Mouse (Mus musculus) kidney, adult 18-20 months (tissue): ENCODE measurements at regions not wholly inside any gene's neighbourhood (a gene's known extent, or its start where the extent isn't known, plus 50 kb on each side); places are given as distances from the start of the nearest gene placed in this dataset.

Experiments
- DNase-seq: peaks from one replicate; pipeline ENCODE4 v3.0.0; 2021

DNA sequence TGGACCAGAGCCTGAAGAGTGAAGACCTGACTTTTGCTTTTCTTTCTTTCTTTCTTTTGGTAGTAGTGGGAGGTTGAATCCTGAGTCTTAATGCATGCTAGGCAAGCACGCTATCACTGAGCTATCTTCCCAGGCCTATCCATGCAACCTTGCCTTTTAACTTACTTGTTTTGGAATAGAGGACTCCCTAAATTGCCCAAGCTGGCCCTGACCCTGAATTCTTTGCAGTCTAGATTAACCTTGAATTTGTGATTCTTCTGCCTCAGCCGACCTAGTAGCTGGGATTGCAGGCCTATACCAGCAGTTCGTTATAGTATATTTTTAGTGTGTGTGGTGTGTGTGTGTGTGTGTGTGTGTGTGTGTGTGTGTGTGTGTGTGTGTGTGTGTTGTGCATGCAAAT is 183.1 kb downstream of the Gm12728 start:
- DNase-seq = no peak

DNA sequence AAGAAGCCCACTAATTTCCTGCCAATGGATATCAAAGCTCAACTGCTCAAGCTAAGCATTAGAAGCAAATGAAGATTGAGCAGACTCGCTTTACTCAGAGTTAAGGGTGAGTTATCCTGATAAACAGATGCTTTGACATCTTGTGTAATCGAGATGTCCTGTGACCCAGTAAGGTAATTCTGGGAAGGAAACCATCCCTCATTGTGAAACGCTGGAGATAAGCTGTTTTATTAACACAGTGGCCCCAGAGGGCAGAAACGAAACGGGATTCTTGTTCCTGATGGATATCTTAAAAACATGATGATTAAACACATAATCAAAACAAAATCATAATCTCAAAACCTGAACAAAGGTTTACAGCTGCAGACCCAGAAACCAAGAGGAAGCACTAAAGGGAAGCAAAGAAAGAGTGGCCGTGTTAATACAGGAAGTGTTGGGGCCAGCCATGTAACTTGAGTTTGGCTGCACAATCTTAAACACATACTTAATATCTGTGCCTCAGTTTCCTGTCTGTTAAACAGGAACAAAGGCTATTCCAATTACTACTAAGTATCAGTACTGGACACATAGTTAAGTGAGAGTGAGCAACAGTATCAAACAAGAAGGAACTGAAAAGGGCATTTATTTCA is 184.2 kb downstream of the Gm12728 start:
- DNase-seq = no peak

GRCm38 (mm10) chr4:105974948-105975347 is 185.3 kb downstream of the Gm12728 start:
- DNase-seq = no peak

GRCm38 (mm10) chr4:105979048-105979447 is 189.4 kb downstream of the Gm12728 start:
- DNase-seq = no peak

- no peak for DNase-seq
These were observed 193.3 kb downstream of the Gm12728 start for GRCm38 (mm10) chr4:105983018-105983417.

GRCm38 (mm10) chr4:105987963-105988602 is 198.4 kb downstream of the Gm12728 start:
- no peak for DNase-seq

GRCm38 (mm10) chr4:105992581-105993127 is 203.0 kb downstream of the Gm12728 start:
- no peak for DNase-seq

DNA sequence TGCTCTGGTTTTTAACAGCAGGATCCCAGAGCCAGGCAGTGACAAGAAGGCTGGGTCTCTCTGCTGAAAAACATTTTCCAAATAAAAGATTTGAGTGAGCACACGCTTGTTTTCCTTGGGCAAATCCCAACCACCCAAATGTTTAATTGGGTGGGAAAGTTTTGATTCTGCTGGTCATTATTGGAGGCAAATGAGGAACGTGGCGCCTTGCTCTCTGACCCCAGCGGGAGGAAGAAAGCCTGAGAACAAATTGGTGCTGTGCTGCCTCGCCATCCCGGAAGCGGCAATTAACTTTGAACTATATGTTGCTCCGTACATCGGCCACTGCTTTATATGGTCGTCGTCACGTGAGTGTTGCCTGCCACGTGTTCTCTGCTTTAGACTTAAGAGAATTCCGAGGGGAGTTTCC is 204.7 kb downstream of the Gm12728 start:
- DNase-seq = no peak

GRCm38 (mm10) chr4:105996060-105996459 is 206.4 kb downstream of the Gm12728 start:
- no peak for DNase-seq

- no peak for DNase-seq
These were observed 207.4 kb downstream of the Gm12728 start for GRCm38 (mm10) chr4:105996893-105997630.

- no peak for DNase-seq
These were observed 212.8 kb downstream of the Gm12728 start for GRCm38 (mm10) chr4:106002516-106002915.

- no peak for DNase-seq
These were observed 216.3 kb downstream of the Gm12728 start for GRCm38 (mm10) chr4:106005936-106006335.

GRCm38 (mm10) chr4:106007334-106008190 is 217.9 kb downstream of the Gm12728 start:
- no peak for DNase-seq

- peak; percentile 25 for DNase-seq
These were observed 227.5 kb downstream of the Gm12728 start for GRCm38 (mm10) chr4:106017065-106017646.

DNA sequence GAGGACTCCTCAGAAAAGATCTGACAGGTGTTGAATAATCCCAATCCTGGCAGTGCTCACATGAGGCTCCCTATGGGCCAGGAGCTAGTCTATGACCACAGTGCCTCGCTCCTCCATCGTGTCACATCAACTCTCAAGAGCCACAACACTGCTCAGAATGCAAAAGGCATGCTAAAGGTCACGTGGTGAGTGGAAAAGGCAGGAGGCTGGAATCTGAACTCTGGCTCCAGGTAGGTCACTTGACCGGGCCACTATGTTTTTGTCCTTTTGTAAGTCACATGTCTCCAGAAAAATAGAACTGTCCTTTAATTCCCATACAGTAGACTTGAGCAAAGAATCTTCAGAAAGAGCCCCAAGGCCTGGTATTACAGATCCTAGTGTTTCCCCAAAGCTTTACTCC is 229.3 kb downstream of the Gm12728 start:
- no peak for DNase-seq

DNA sequence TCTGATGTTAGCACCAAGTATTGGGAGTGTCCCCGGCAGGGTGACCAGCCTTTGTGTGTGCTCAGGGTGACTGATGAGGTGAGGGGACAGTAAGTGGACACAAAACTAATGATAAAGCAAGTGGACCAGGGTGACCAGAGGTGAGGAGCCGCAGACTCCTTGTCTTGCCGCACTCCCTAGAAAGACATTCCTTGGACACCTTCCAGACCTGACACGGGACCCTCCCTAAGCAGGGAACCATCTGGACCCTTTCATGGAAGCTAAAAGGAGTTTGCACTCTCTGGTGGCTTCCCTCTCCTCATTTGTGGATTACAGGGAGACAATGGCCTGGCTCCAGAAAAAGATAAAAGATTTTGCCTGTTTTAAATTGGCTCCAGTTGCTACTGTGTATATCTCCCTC is 230.7 kb downstream of the Gm12728 start:
- no peak for DNase-seq

DNA sequence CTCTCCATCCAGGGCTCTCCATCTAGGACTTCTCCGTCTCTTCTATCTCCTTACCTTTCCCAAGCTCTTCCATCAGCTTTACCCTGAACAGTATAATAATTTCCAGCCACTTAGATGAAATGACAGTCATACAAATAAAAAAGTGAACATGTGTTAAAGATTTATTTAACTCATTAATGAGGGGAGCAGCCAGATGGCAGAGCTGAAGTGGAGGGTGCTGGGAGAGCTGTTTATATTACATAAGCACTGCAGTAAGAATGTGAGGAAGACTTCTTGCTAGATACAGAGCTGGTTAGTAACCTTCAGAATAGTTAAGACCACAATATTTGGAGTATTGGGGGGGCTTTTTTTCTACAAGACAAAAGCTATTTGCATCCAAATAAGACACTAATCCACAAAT is 234.9 kb downstream of the Gm12728 start:
- DNase-seq = no peak

DNA sequence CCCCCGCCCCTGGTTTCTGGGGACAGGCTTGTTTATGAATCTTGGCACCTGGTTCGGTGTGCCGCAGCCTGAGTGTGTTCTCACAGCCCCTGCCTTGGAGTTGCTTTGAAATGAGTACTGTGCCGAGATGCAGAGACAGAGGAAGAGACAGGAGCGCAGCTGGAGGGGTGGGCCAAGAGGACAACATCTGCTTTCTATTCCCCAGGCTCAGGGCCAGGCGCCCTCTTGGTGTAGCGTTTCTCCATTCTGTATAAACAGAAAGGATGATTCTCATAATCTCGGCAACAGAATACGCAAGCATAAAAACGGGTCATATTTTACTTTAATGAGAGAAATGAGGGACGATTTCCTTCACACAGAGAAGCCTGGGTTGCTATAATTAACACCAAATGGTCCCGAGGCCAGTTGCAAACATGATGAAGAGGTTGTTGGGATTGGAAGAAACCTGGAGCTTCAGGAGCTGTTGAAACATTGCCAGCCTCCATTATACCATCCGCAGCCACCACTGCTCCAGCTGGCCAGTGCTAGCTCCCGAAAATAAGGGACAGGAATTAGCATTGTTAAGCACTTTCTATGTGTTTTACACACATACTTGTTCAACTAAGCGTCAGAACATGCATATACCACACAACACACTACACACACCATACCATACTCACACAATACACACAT is 236.4 kb downstream of the Gm12728 start:
- no peak for DNase-seq

DNA sequence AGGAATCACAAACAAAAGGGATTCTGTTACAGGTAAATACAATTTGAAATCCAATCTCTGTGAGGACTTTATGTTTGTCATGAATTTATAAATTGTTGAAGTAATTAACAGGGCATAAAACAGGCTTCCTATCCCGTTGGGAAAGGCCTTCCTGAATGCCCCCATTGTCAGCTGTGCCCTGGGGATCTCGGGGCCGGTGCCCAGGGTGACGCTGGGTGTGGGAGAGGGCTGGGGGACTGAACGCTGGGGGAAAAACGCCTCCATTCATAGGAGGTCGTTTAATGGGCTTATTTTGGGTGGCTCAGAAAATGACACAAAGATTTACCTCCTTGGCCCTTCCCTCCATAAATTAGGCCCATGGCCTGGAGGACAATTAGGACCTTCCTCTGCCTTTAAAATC is 250.7 kb downstream of the Gm12728 start:
- no peak for DNase-seq

DNA sequence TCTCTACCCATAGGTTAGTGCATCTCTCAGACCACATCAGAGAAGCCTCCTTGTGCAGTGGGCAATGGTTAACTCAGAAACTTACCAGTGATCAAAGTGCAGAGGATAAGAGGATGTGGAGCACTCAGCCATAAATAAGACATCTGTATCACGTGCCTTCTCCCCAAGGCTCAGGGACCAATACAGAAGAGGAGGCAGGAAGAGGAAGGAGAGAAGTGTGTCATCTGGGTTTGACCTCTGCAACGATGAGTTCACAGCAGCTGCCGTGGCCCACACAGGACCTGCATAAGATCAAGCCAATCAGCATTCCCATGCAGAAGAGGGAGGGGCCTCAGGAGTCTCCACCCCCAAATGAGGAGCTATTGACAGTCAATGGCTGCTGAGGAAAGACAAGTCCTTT is 252.8 kb downstream of the Gm12728 start:
- DNase-seq = peak; percentile 29

- DNase-seq = no peak
These were observed 254.0 kb downstream of the Gm12728 start for GRCm38 (mm10) chr4:106043661-106044060.

- no peak for DNase-seq
These were observed 258.4 kb downstream of the Gm12728 start for GRCm38 (mm10) chr4:106048053-106048452.
